Mouse (Mus musculus) stomach, postnatal 0 days (tissue): ENCODE data around the gene Hist1h2bh.
"Not testable (repeated sequence)": the region's sequence is repeated elsewhere in the genome, so short reads cannot be mapped to it uniquely, and the experiment has no call there.

Source experiments
- CTCF ChIP-seq: IDR thresholded peaks from 2 replicates; pipeline ENCODE4 v1.5.1; 2016; ENCODE audit warnings: antibody characterized with exemption, low read depth, mild to moderate bottlenecking, moderate library complexity
- EP300 ChIP-seq: optimal IDR thresholded peaks from 2 replicates; pipeline ENCODE3; 2016; ENCODE audit warnings: antibody characterized with exemption

- not testable (repeated sequence) for TF ChIP-seq EP300, CTCF
Observed at GRCm38 (mm10) chr13:23571504-23572217, 28.5 kb upstream of the Hist1h2bh start.
